Comparison of ENCODE assay signal across 9 mouse cellular contexts in genomic region chr13:47348517-47349145, GRCm38 (mm10).
DNase-seq lines count a peak whose midpoint lies in the region; ATAC-seq and TF ChIP-seq lines count a peak whose summit lies in the region.
"Had no signal": no experiment of that assay in that cellular context is flagged by ENCODE, and none has a peak within 500 bp of the region (broad histone marks: within the 10 kb centered on the region; RNA-seq: fewer than 3 reads in every experiment).

No protein-coding gene starts in this region.

- 22% methylated on average over 17 of the region's 17 CpGs for WGBS in embryonic facial prominence, embryonic 11.5 days
- 36% methylated on average over 17 of the region's 17 CpGs for WGBS in heart, adult 2 months

- in situ Hi-C loops in CH12.LX (cut with MboI; ENCODE audit: low pct_ligation_motif_present, low pct_unique_long_range_greater_than_20kb, low sequenced_read_pairs) = loop anchor here (25.0 kb wide), 1 partner anchor 1114 kb away; no protein-coding TSS in a partner anchor

- TF ChIP-seq RAD21 in CH12.LX (IDR thresholded peaks at IDR 0.05; ENCODE audit: low read depth, low read length) = peak; percentile 30

- no peak overlapping the region for H3K4me2 ChIP-seq in CH12.LX (ENCODE audit: insufficient read depth, low read depth, poor library complexity, severe bottlenecking)
- no peak overlapping the region for H3K4me2 ChIP-seq in embryonic facial prominence, embryonic 11.5 days (ENCODE audit: low read depth, low read length)
- H3K4me2 ChIP-seq: stomach, embryonic 15.5 days had no signal

- peaks cover 40% of the 10 kb centered on the region for H3K9me3 ChIP-seq in CH12.LX (replicated peaks; ENCODE audit: low read length)
- no peaks in the 10 kb centered on the region for H3K9me3 ChIP-seq in embryonic facial prominence, embryonic 11.5 days (replicated peaks; ENCODE audit: control insufficient read depth, low read length)
- H3K9me3 ChIP-seq: stomach, embryonic 15.5 days had no signal

- no peak for TF ChIP-seq POLR2A in CH12.LX (IDR thresholded peaks at IDR 0.05; ENCODE audit: low read depth, low read length)
- no peak for TF ChIP-seq POLR2A in heart, adult 2 months (IDR thresholded peaks at IDR 0.05; ENCODE audit: insufficient read depth, low read depth, low read length)

- no peak overlapping the region for H3K9ac ChIP-seq in CH12.LX (ENCODE audit: insufficient read depth, low read depth)
- H3K9ac ChIP-seq in embryonic facial prominence, embryonic 11.5 days (replicated peaks; ENCODE audit: low read length) = no peak overlapping the region
- H3K9ac ChIP-seq in heart, adult 2 months (ENCODE audit: low read depth, low read length) = no peak overlapping the region
- H3K9ac ChIP-seq: stomach, embryonic 15.5 days had no signal

- no peak overlapping the region for H3K4me3 ChIP-seq in CH12.LX (replicated peaks in 1 of 3; ENCODE audit: low read depth in 2 of 3, low read length in 2 of 3, poor library complexity in 1 of 3)
- no peak overlapping the region for H3K4me3 ChIP-seq in embryonic facial prominence, embryonic 11.5 days (ENCODE audit: low read depth, low read length)
- no peak overlapping the region for H3K4me3 ChIP-seq in heart, adult 2 months
- H3K4me3 ChIP-seq: stomach, embryonic 15.5 days had no signal

- no peaks in the 10 kb centered on the region for H3K36me3 ChIP-seq in CH12.LX (replicated peaks in 1 of 2; ENCODE audit: control insufficient read depth in 1 of 2, insufficient read depth in 1 of 2, low read length in 1 of 2)
- H3K36me3 ChIP-seq in embryonic facial prominence, embryonic 11.5 days (replicated peaks; ENCODE audit: control insufficient read depth, insufficient read depth, low read depth, low read length) = no peaks in the 10 kb centered on the region
- H3K36me3 ChIP-seq in heart, adult 2 months (ENCODE audit: control insufficient read depth, insufficient read depth, low read length) = no peaks in the 10 kb centered on the region
- H3K36me3 ChIP-seq: stomach, embryonic 15.5 days had no signal

- no peaks in the 10 kb centered on the region for H3K27me3 ChIP-seq in CH12.LX (replicated peaks)
- H3K27me3 ChIP-seq in embryonic facial prominence, embryonic 11.5 days (ENCODE audit: control insufficient read depth, insufficient read depth, low read length) = no peaks in the 10 kb centered on the region
- H3K27me3 ChIP-seq in heart, adult 2 months (ENCODE audit: control insufficient read depth, insufficient read depth, low read length) = no peaks in the 10 kb centered on the region
- H3K27me3 ChIP-seq: stomach, embryonic 15.5 days had no signal

- no peak for TF ChIP-seq EP300 in CH12.LX (IDR thresholded peaks at IDR 0.05; ENCODE audit: low read length)
- 0 out of 2 replicates have a peak, but pooled peaks have one; percentile 34 for TF ChIP-seq EP300 in heart, adult 2 months (IDR thresholded peaks at IDR 0.05; ENCODE audit: insufficient read depth, low read depth, low read length)

- DNase-seq in CH12.LX (ENCODE audit: extremely low read depth) = no peak
- DNase-seq in adrenal gland, postnatal 10 days = peak; percentile 87
- peak; percentile 87 for DNase-seq in embryonic facial prominence, embryonic 11.5 days (ENCODE audit: low spot score)
- peak; percentile 57 to 78 for DNase-seq in heart, adult 2 months
- peak; percentile 88 for DNase-seq in layer of hippocampus, adult 11-12 months (ENCODE audit: low spot score)
- DNase-seq in lung, postnatal 10 days = peak; percentile 89
- DNase-seq in right cerebral cortex, postnatal 14 days = peak; percentile 85

- H3K27ac ChIP-seq in CH12.LX (ENCODE audit: insufficient read depth, low read depth) = no peak overlapping the region
- no peak overlapping the region for H3K27ac ChIP-seq in embryonic facial prominence, embryonic 11.5 days (replicated peaks; ENCODE audit: low read depth, low read length)
- H3K27ac ChIP-seq in heart, adult 2 months = no peak overlapping the region
- H3K27ac ChIP-seq: stomach, embryonic 15.5 days had no signal

- ATAC-seq in embryonic facial prominence, embryonic 11.5 days (replicated peaks; ENCODE audit: insufficient number of reproducible peaks, low FRiP score, low TSS enrichment, low read depth) = no peak
- ATAC-seq in activated CD4-positive, CD25-positive, alpha-beta regulatory T cell, adult 4 months = no peak

- H3K79me2 ChIP-seq in CH12.LX (replicated peaks; ENCODE audit: control insufficient read depth, extremely low read depth, insufficient read depth, poor library complexity, severe bottlenecking) = no peaks in the 10 kb centered on the region
- no peaks in the 10 kb centered on the region for H3K79me2 ChIP-seq in heart, adult 2 months (replicated peaks; ENCODE audit: control insufficient read depth, insufficient read depth, low read length)

- intact Hi-C loops in heart, adult 2 months (cut with DNase I) = loop anchor here (1.0 to 10.0 kb wide), 3 partner anchors 306 to 1116 kb away; no protein-coding TSS in a partner anchor

- H3K4me1 ChIP-seq in CH12.LX (ENCODE audit: control insufficient read depth in 1 of 2, insufficient read depth in 2 of 2) = no peaks in the 10 kb centered on the region
- no peaks in the 10 kb centered on the region for H3K4me1 ChIP-seq in embryonic facial prominence, embryonic 11.5 days (ENCODE audit: control insufficient read depth, insufficient read depth, low read length)
- H3K4me1 ChIP-seq in heart, adult 2 months (ENCODE audit: control insufficient read depth, insufficient read depth, low read length) = no peaks in the 10 kb centered on the region
- H3K4me1 ChIP-seq: stomach, embryonic 15.5 days had no signal

- dilution Hi-C loops in CH12.LX (cut with MboI; ENCODE audit: extremely low pct_ligation_motif_present, extremely low pct_unique_long_range_greater_than_20kb, low sequenced_read_pairs) = no loop called here

- peak in 1 of 2 experiments; percentile 43; a peak in 3 of 4 replicates for TF ChIP-seq CTCF in CH12.LX (conservative IDR thresholded peaks at IDR 0.05 in 1 of 2, IDR thresholded peaks at IDR 0.05 in 1 of 2; ENCODE audit: low read depth in 2 of 2, low read length in 2 of 2)
- TF ChIP-seq CTCF in heart, adult 2 months (IDR thresholded peaks at IDR 0.05) = peak; percentile 88

TF ChIP-seq in CH12.LX, 34 proteins besides CTCF, POLR2A, EP300 and RAD21:
- TF ChIP-seq HCFC1 (IDR thresholded peaks at IDR 0.05; ENCODE audit: low read depth, low read length) (no peak), SMC3 (IDR thresholded peaks at IDR 0.05; ENCODE audit: low read depth, low read length) (peak; percentile 26)
